In genomic region chr2:120055923-120056322, GRCm38 (mm10) we compare ENCODE assay signal across 21 mouse cellular contexts. TPM values are rescaled to one million over a fixed set of nuclear protein-coding genes. Genes with fewer than 3 reads are reported as not detected.
DNase-seq lines count a peak whose midpoint lies in the region; ATAC-seq and TF ChIP-seq lines count a peak whose summit lies in the region.
"Had no signal": no experiment of that assay in that cellular context is flagged by ENCODE, and none has a peak within 500 bp of the region (broad histone marks: within the 10 kb centered on the region; RNA-seq: fewer than 3 reads in every experiment).

No protein-coding gene starts in this region.

- H3K9ac ChIP-seq in heart, embryonic 16.5 days (ENCODE audit: low read length), result no peak overlapping the region; the same call in 1 of the 2 replicates
- H3K9ac ChIP-seq: embryonic facial prominence, embryonic 15.5 days; forebrain, postnatal 0 days; heart, embryonic 15.5 days; hindbrain, embryonic 12.5 days; hindbrain, embryonic 15.5 days had no signal

- no peak for ATAC-seq in heart, embryonic 16.5 days (replicated peaks; ENCODE audit: extremely low read depth, insufficient read depth, low FRiP score)
- ATAC-seq: activated CD4-positive, CD25-positive, alpha-beta regulatory T cell, adult 4 months; forebrain, embryonic 14.5 days; forebrain, postnatal 0 days; intestine, postnatal 0 days had no signal

- peak overlapping the region; percentile 87 for H3K27ac ChIP-seq in heart, embryonic 16.5 days (ENCODE audit: low read length)
- H3K27ac ChIP-seq in heart, embryonic 10.5 days, result no peak overlapping the region
- H3K27ac ChIP-seq in testis, adult 2 months (ENCODE audit: control insufficient read depth, insufficient read depth, low read depth, low read length), result peak overlapping the region; percentile 81
- H3K27ac ChIP-seq: embryonic facial prominence, embryonic 15.5 days; hindbrain, embryonic 12.5 days; hindbrain, embryonic 15.5 days had no signal

- no peak overlapping the region for H3K4me3 ChIP-seq in heart, embryonic 16.5 days (ENCODE audit: low read length)
- no peak overlapping the region for H3K4me3 ChIP-seq in heart, embryonic 10.5 days
- H3K4me3 ChIP-seq in testis, adult 2 months (ENCODE audit: control insufficient read depth, low read depth, low read length), result no peak overlapping the region
- H3K4me3 ChIP-seq: embryonic facial prominence, embryonic 15.5 days; gastrocnemius, adult 2 months; heart, embryonic 15.5 days; hindbrain, embryonic 12.5 days; hindbrain, embryonic 15.5 days had no signal

- TF ChIP-seq POLR2A in testis, adult 2 months (IDR thresholded peaks at IDR 0.05; ENCODE audit: control insufficient read depth, low read depth, low read length), result no peak

- H3K4me2 ChIP-seq in heart, embryonic 16.5 days (ENCODE audit: low read depth, low read length), result no peak overlapping the region
- H3K4me2 ChIP-seq: embryonic facial prominence, embryonic 15.5 days; heart, embryonic 11.5 days; heart, embryonic 15.5 days; hindbrain, embryonic 12.5 days; hindbrain, embryonic 15.5 days had no signal

- H3K4me1 ChIP-seq in heart, embryonic 16.5 days (ENCODE audit: control insufficient read depth, insufficient read depth, low read length), result peaks cover 20% of the 10 kb centered on the region
- H3K4me1 ChIP-seq in heart, embryonic 10.5 days, result peaks cover 17% of the 10 kb centered on the region; the same call in 1 of the 2 replicates
- peaks cover 4% of the 10 kb centered on the region; the same call in 1 of the 2 replicates for H3K4me1 ChIP-seq in testis, adult 2 months (ENCODE audit: control insufficient read depth, insufficient read depth, low read length)
- H3K4me1 ChIP-seq: hindbrain, embryonic 15.5 days had no signal

- H3K27me3 ChIP-seq in heart, embryonic 16.5 days (ENCODE audit: control insufficient read depth, insufficient read depth, low read length), result no peaks in the 10 kb centered on the region
- H3K27me3 ChIP-seq in heart, embryonic 10.5 days (ENCODE audit: insufficient read depth, poor library complexity, severe bottlenecking), result peaks cover 25% of the 10 kb centered on the region
- no peaks in the 10 kb centered on the region for H3K27me3 ChIP-seq in testis, adult 2 months (ENCODE audit: control insufficient read depth, insufficient read depth, low read length)
- H3K27me3 ChIP-seq: embryonic facial prominence, embryonic 15.5 days; heart, embryonic 15.5 days; hindbrain, embryonic 12.5 days; hindbrain, embryonic 15.5 days had no signal

- no peak for TF ChIP-seq CTCF in testis, adult 2 months (IDR thresholded peaks at IDR 0.05; ENCODE audit: control insufficient read depth, insufficient read depth, insufficient replicate concordance, low read depth, low read length)

- no peaks in the 10 kb centered on the region for H3K36me3 ChIP-seq in heart, embryonic 16.5 days (ENCODE audit: control insufficient read depth, insufficient read depth)
- H3K36me3 ChIP-seq in heart, embryonic 10.5 days, result no peaks in the 10 kb centered on the region
- H3K36me3 ChIP-seq in testis, adult 2 months (ENCODE audit: control insufficient read depth, insufficient read depth, low read length), result no peaks in the 10 kb centered on the region
- H3K36me3 ChIP-seq: embryonic facial prominence, embryonic 15.5 days; heart, embryonic 15.5 days; hindbrain, embryonic 12.5 days; hindbrain, embryonic 15.5 days had no signal

- peak; percentile 55 to 58 for DNase-seq in cerebellum, postnatal 10 days
- DNase-seq in cerebellum, postnatal 36 days, result no peak
- DNase-seq in heart, embryonic 10.5 days (ENCODE audit: low spot score), result no peak
- no peak for DNase-seq in testis, postnatal 10 days (ENCODE audit: low spot score)
- DNase-seq: cerebellum, adult 18-20 months; cerebellum, adult 9-10 months; cerebellum, postnatal 25 days; embryo, embryonic 11 days; forebrain, postnatal 0 days; gastrocnemius, postnatal 14 days had no signal

- H3K9me3 ChIP-seq in heart, embryonic 16.5 days (replicated peaks; ENCODE audit: control insufficient read depth, low read length), result no peaks in the 10 kb centered on the region
- H3K9me3 ChIP-seq in heart, embryonic 10.5 days, result no peaks in the 10 kb centered on the region
- H3K9me3 ChIP-seq: embryonic facial prominence, embryonic 15.5 days; heart, embryonic 15.5 days; hindbrain, embryonic 12.5 days; hindbrain, embryonic 15.5 days had no signal

- WGBS in heart, embryonic 16.5 days, result 69% methylated on average over 10 of the region's 10 CpGs
- WGBS in heart, embryonic 10.5 days, result 88% methylated on average over 10 of the region's 10 CpGs

RNA-seq across cellular contexts. Expression of gene Pla2g4b, which starts 22.7 kb away (rescaled TPM):
- polyA plus RNA-seq in heart, embryonic 16.5 days (2015; fragmentation: Nextera tagmentation; extraction: Ambion mirVana), result 1.8 and 2.3 TPM in 2 replicates
- 2.6 TPM in 2 replicates for polyA plus RNA-seq in heart, embryonic 10.5 days (2016; fragmentation: Nextera tagmentation; extraction: Ambion mirVana)
- polyA plus RNA-seq in testis, adult 2 months (2012; rRNA removed), result 2.7 and 4.1 TPM in 2 replicates

RNA-seq across cellular contexts. Expression of gene Gm28042, which starts 28.6 kb away (rescaled TPM):
- 2.0 and 2.2 TPM in 2 replicates for polyA plus RNA-seq in heart, embryonic 16.5 days (2015; fragmentation: Nextera tagmentation; extraction: Ambion mirVana)
- 2.6 and 5.5 TPM in 2 replicates for polyA plus RNA-seq in heart, embryonic 10.5 days (2016; fragmentation: Nextera tagmentation; extraction: Ambion mirVana)
- 3.1 and 3.7 TPM in 2 replicates for polyA plus RNA-seq in testis, adult 2 months (2012; rRNA removed)

RNA-seq across cellular contexts. Expression of gene Jmjd7, which starts 28.6 kb away (rescaled TPM):
- 16.7 and 17.3 TPM in 2 replicates for polyA plus RNA-seq in heart, embryonic 16.5 days (2015; fragmentation: Nextera tagmentation; extraction: Ambion mirVana)
- 16.8 and 17.6 TPM in 2 replicates for polyA plus RNA-seq in heart, embryonic 10.5 days (2016; fragmentation: Nextera tagmentation; extraction: Ambion mirVana)
- 6.4 and 7.3 TPM in 2 replicates for polyA plus RNA-seq in testis, adult 2 months (2012; rRNA removed)

Comparison
In these comparisons a context has a peak if more than half of its experiments do, and no peak if none do; other contexts are left out.
1. DNase-seq: peak in cerebellum, postnatal 10 days (2 of 2); none in cerebellum, postnatal 36 days (0 of 2), heart, embryonic 10.5 days (single experiment) and testis, postnatal 10 days (single experiment).